Mouse (Mus musculus): ENCODE measurements around the gene Vipr2.

- TF ChIP-seq CTCF (IDR thresholded peaks at IDR 0.05; ENCODE audit: control insufficient read depth, insufficient read depth, low read length) (no peak), POLR2A (IDR thresholded peaks at IDR 0.05; ENCODE audit: borderline replicate concordance, control insufficient read depth, low read depth, low read length) (no peak)
Measured at GRCm38 (mm10) chr12:116193952-116194351, 116.4 kb downstream of the Vipr2 start.

Data from bone marrow, adult 2 months (tissue).